Mouse (Mus musculus) ES-E14 (cell line): ENCODE data around the gene Itpripl1.
"Not testable (repeated sequence)": the region's sequence is repeated elsewhere in the genome, so short reads cannot be mapped to it uniquely, and the experiment has no call there.

Experiments used
- HCFC1 ChIP-seq: IDR thresholded peaks from 2 replicates; pipeline ENCODE4 v1.6.1; 2012; ENCODE audit warnings: low read length, inconsistent platforms, borderline replicate concordance; ENCODE audit not compliant: insufficient read depth
- ZNF384 ChIP-seq: IDR thresholded peaks from 2 replicates; pipeline ENCODE4 v1.6.1; 2012; ENCODE audit warnings: low read depth, low read length, inconsistent platforms

- TF ChIP-seq HCFC1, ZNF384: not testable (repeated sequence)
Observed at GRCm38 (mm10) chr2:127090151-127090550, 53.1 kb downstream of the Itpripl1 start.
